Mouse (Mus musculus): ENCODE results near the gene Ddx28. TPM values are rescaled to one million over a fixed set of nuclear protein-coding genes. Genes with fewer than 3 reads are reported as not detected.

Ddx28 gene
- polyA plus RNA-seq, 1 experiment from 2014 or later = 18.4 TPM

- H3K27me3 ChIP-seq (ENCODE audit: control insufficient read depth, insufficient read depth, low read length) = no peaks in the 10 kb centered on the region
- ATAC-seq (ENCODE audit: insufficient number of reproducible peaks, insufficient read depth, low FRiP score, low read depth) = no peak
- no peaks in the 10 kb centered on the region for H3K9me3 ChIP-seq (ENCODE audit: control insufficient read depth, low read depth, low read length)
- H3K4me1 ChIP-seq (ENCODE audit: control insufficient read depth, insufficient read depth, low read length) = 0 out of 2 replicates have a peak, but pooled peaks cover 4% of the 10 kb centered on the region
- 86% methylated on average over 9 of the region's 9 CpGs for WGBS
- H3K36me3 ChIP-seq (ENCODE audit: control insufficient read depth, insufficient read depth, low read length) = peaks cover 8% of the 10 kb centered on the region
- H3K9ac ChIP-seq (replicated peaks; ENCODE audit: low read depth, low read length) = no peak overlapping the region
- no peak overlapping the region for H3K4me3 ChIP-seq (ENCODE audit: low read depth, low read length)
- H3K27ac ChIP-seq (ENCODE audit: low read length) = no peak overlapping the region
- H3K4me2 ChIP-seq (replicated peaks; ENCODE audit: low read depth, low read length) = no peak overlapping the region
Measured at GRCm38 (mm10) chr8:106052510-106053089, 40.9 kb upstream of the Ddx28 start.

- Histone ChIP-seq H3K9ac (replicated peaks; ENCODE audit: low read depth, low read length) (no peak overlapping the region), H3K36me3 (ENCODE audit: control insufficient read depth, insufficient read depth, low read length) (peaks cover 8% of the 10 kb centered on the region), H3K27ac (ENCODE audit: low read length) (no peak overlapping the region), H3K27me3 (ENCODE audit: control insufficient read depth, insufficient read depth, low read length) (no peaks in the 10 kb centered on the region), H3K9me3 (ENCODE audit: control insufficient read depth, low read depth, low read length) (no peaks in the 10 kb centered on the region), H3K4me2 (replicated peaks; ENCODE audit: low read depth, low read length) (no peak overlapping the region), H3K4me1 (ENCODE audit: control insufficient read depth, insufficient read depth, low read length) (0 out of 2 replicates have a peak, but pooled peaks cover 4% of the 10 kb centered on the region), H3K4me3 (ENCODE audit: low read depth, low read length) (no peak overlapping the region)
- WGBS = 91% methylated on average over 3 of the region's 3 CpGs
- ATAC-seq (ENCODE audit: insufficient number of reproducible peaks, insufficient read depth, low FRiP score, low read depth) = no peak
Measured at GRCm38 (mm10) chr8:106051068-106051467, 39.4 kb upstream of the Ddx28 start.

GRCm38 (mm10) chr8:106049840-106050239 is 38.2 kb upstream of the Ddx28 start:
- H3K36me3 ChIP-seq (ENCODE audit: control insufficient read depth, insufficient read depth, low read length) = peaks cover 8% of the 10 kb centered on the region
- WGBS = 91% methylated on average over 6 of the region's 6 CpGs
- no peak for ATAC-seq (ENCODE audit: insufficient number of reproducible peaks, insufficient read depth, low FRiP score, low read depth)

GRCm38 (mm10) chr8:106047854-106048630 is 36.4 kb upstream of the Ddx28 start:
- Histone ChIP-seq H3K36me3 (ENCODE audit: control insufficient read depth, insufficient read depth, low read length) (peaks cover 5% of the 10 kb centered on the region), H3K9ac (replicated peaks; ENCODE audit: low read depth, low read length) (no peak overlapping the region), H3K4me1 (ENCODE audit: control insufficient read depth, insufficient read depth, low read length) (no peaks in the 10 kb centered on the region), H3K4me2 (replicated peaks; ENCODE audit: low read depth, low read length) (no peak overlapping the region), H3K9me3 (ENCODE audit: control insufficient read depth, low read depth, low read length) (no peaks in the 10 kb centered on the region), H3K27me3 (ENCODE audit: control insufficient read depth, insufficient read depth, low read length) (no peaks in the 10 kb centered on the region), H3K4me3 (ENCODE audit: low read depth, low read length) (no peak overlapping the region), H3K27ac (ENCODE audit: low read length) (no peak overlapping the region)
- 75% methylated on average over 5 of the region's 5 CpGs for WGBS
- ATAC-seq (ENCODE audit: insufficient number of reproducible peaks, insufficient read depth, low FRiP score, low read depth) = no peak

More at GRCm38 (mm10) chr8:106049840-106050239, 38.2 kb upstream of the Ddx28 start:
- 0 out of 2 replicates have a peak, but pooled peaks cover 4% of the 10 kb centered on the region for H3K4me1 ChIP-seq (ENCODE audit: control insufficient read depth, insufficient read depth, low read length)
- no peak overlapping the region for H3K4me2 ChIP-seq (replicated peaks; ENCODE audit: low read depth, low read length)
- H3K4me3 ChIP-seq (ENCODE audit: low read depth, low read length) = no peak overlapping the region
- H3K27ac ChIP-seq (ENCODE audit: low read length) = no peak overlapping the region
- H3K9ac ChIP-seq (replicated peaks; ENCODE audit: low read depth, low read length) = no peak overlapping the region
- H3K27me3 ChIP-seq (ENCODE audit: control insufficient read depth, insufficient read depth, low read length) = no peaks in the 10 kb centered on the region
- H3K9me3 ChIP-seq (ENCODE audit: control insufficient read depth, low read depth, low read length) = no peaks in the 10 kb centered on the region

GRCm38 (mm10) chr8:106046872-106047559 is 35.3 kb upstream of the Ddx28 start:
- Histone ChIP-seq H3K36me3 (ENCODE audit: control insufficient read depth, insufficient read depth, low read length) (peaks cover 2% of the 10 kb centered on the region; the same call in 1 of the 2 replicates), H3K27me3 (ENCODE audit: control insufficient read depth, insufficient read depth, low read length) (no peaks in the 10 kb centered on the region), H3K9me3 (ENCODE audit: control insufficient read depth, low read depth, low read length) (no peaks in the 10 kb centered on the region), H3K4me3 (ENCODE audit: low read depth, low read length) (no peak overlapping the region), H3K9ac (replicated peaks; ENCODE audit: low read depth, low read length) (no peak overlapping the region), H3K4me2 (replicated peaks; ENCODE audit: low read depth, low read length) (no peak overlapping the region), H3K4me1 (ENCODE audit: control insufficient read depth, insufficient read depth, low read length) (no peaks in the 10 kb centered on the region), H3K27ac (ENCODE audit: low read length) (no peak overlapping the region)
- whole genome bisulfite sequencing = 92% methylated on average over 11 of the region's 11 CpGs
- peak; percentile 42; the same call in 1 of the 2 replicates for ATAC-seq (ENCODE audit: insufficient number of reproducible peaks, insufficient read depth, low FRiP score, low read depth)

DNA sequence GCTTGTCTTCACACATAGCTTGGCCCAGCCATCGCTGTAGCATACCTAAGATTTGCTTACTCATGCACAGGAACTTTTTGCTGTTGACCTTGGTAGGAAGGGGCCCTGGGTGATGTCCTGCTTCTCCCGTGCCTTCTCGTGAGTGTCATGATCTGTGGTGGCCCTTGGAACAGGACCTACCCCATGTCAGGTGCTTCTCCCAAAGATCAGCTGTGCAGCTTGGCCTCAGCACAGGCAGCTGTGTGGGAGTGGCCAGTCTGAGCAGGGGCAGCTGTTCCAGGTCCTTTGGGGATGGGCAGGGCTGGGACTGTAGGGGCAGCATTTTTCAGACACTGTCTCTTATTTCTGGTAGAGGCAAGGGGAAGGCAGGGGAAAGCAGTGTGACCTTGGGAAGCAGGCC is 32.5 kb upstream of the Ddx28 start:
- H3K36me3 ChIP-seq (ENCODE audit: control insufficient read depth, insufficient read depth, low read length) = no peaks in the 10 kb centered on the region
- H3K4me1 ChIP-seq (ENCODE audit: control insufficient read depth, insufficient read depth, low read length) = no peaks in the 10 kb centered on the region
- 70% methylated on average over 3 of the region's 3 CpGs for WGBS
- H3K27me3 ChIP-seq (ENCODE audit: control insufficient read depth, insufficient read depth, low read length) = no peaks in the 10 kb centered on the region
- H3K9ac ChIP-seq (replicated peaks; ENCODE audit: low read depth, low read length) = no peak overlapping the region
- no peaks in the 10 kb centered on the region for H3K9me3 ChIP-seq (ENCODE audit: control insufficient read depth, low read depth, low read length)
- ATAC-seq (ENCODE audit: insufficient number of reproducible peaks, insufficient read depth, low FRiP score, low read depth) = no peak
- no peak overlapping the region for H3K4me2 ChIP-seq (replicated peaks; ENCODE audit: low read depth, low read length)
- no peak overlapping the region for H3K27ac ChIP-seq (ENCODE audit: low read length)
- no peak overlapping the region for H3K4me3 ChIP-seq (ENCODE audit: low read depth, low read length)

- no peak overlapping the region for H3K4me3 ChIP-seq (ENCODE audit: low read depth, low read length)
- H3K9me3 ChIP-seq (ENCODE audit: control insufficient read depth, low read depth, low read length) = no peaks in the 10 kb centered on the region
- no peak overlapping the region for H3K4me2 ChIP-seq (replicated peaks; ENCODE audit: low read depth, low read length)
- H3K27ac ChIP-seq (ENCODE audit: low read length) = no peak overlapping the region
- no peak for ATAC-seq (ENCODE audit: insufficient number of reproducible peaks, insufficient read depth, low FRiP score, low read depth)
- WGBS = 78% methylated on average over 2 of the region's 2 CpGs
- H3K9ac ChIP-seq (replicated peaks; ENCODE audit: low read depth, low read length) = no peak overlapping the region
- no peaks in the 10 kb centered on the region for H3K36me3 ChIP-seq (ENCODE audit: control insufficient read depth, insufficient read depth, low read length)
- H3K27me3 ChIP-seq (ENCODE audit: control insufficient read depth, insufficient read depth, low read length) = no peaks in the 10 kb centered on the region
- no peaks in the 10 kb centered on the region for H3K4me1 ChIP-seq (ENCODE audit: control insufficient read depth, insufficient read depth, low read length)
Measured at GRCm38 (mm10) chr8:106043055-106043454, 31.4 kb upstream of the Ddx28 start.

DNA sequence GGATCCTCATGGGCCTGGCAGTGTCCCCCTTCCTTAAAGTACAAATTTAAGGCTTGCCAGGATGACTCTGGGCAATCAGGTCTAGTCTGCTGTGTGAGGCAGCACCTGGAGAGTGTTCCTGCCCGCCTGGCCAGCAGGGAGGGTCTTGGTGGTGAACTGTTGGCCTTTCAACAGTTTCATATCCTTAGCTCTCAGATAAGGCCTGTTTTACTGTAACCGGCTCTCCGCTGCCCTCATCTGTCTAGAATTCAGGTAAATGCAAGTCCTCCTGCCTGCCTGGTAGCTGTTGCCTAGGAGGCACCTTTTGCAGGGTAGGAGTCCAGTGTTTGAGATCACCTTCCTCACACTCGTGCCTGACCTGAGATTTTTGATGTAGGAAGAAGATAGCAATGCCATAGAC is 28.5 kb upstream of the Ddx28 start:
- no peak overlapping the region for H3K4me2 ChIP-seq (replicated peaks; ENCODE audit: low read depth, low read length)
- no peak for ATAC-seq (ENCODE audit: insufficient number of reproducible peaks, insufficient read depth, low FRiP score, low read depth)
- H3K36me3 ChIP-seq (ENCODE audit: control insufficient read depth, insufficient read depth, low read length) = no peaks in the 10 kb centered on the region
- no peak overlapping the region for H3K4me3 ChIP-seq (ENCODE audit: low read depth, low read length)
- WGBS = 57% methylated on average over 4 of the region's 4 CpGs
- no peaks in the 10 kb centered on the region for H3K27me3 ChIP-seq (ENCODE audit: control insufficient read depth, insufficient read depth, low read length)
- H3K27ac ChIP-seq (ENCODE audit: low read length) = no peak overlapping the region
- H3K4me1 ChIP-seq (ENCODE audit: control insufficient read depth, insufficient read depth, low read length) = no peaks in the 10 kb centered on the region
- H3K9me3 ChIP-seq (ENCODE audit: control insufficient read depth, low read depth, low read length) = no peaks in the 10 kb centered on the region
- no peak overlapping the region for H3K9ac ChIP-seq (replicated peaks; ENCODE audit: low read depth, low read length)

Measured in stomach, embryonic 14.5 days (tissue).